Mouse (Mus musculus) midbrain, postnatal 0 days (tissue): ENCODE data around the gene Espn. TPM values are rescaled to one million over a fixed set of nuclear protein-coding genes. Genes with fewer than 3 reads are reported as not detected.

Source experiments
- ATAC-seq: fragments of 200-750 bp; cut with Nextera tagmentation; 2 replicates; pipeline ENCODE4 v1.8.0; 2017; ENCODE audit warnings: moderate number of reproducible peaks, mild to moderate bottlenecking, moderate TSS enrichment, moderate library complexity; ENCODE audit not compliant: low FRiP score
- DNase-seq: peaks from one replicate; pipeline ENCODE4 v3.0.0-alpha.2; 2015; ENCODE audit warnings: low spot score
- H3K27ac ChIP-seq: fragments of 300-500 bp; sonication (generic); 2 replicates; pipeline ENCODE4 v1.5.1; 2014; ENCODE audit warnings: low read depth, mild to moderate bottlenecking, low read length, mixed read lengths
- H3K27me3 ChIP-seq: fragments of 300-500 bp; sonication (generic); 2 replicates; pipeline ENCODE4 v1.6.1; 2014; ENCODE audit warnings: low read length, control low read depth, mixed read lengths; ENCODE audit not compliant: insufficient read depth
- H3K36me3 ChIP-seq: fragments of 300-500 bp; sonication (generic); 2 replicates; pipeline ENCODE4 v1.6.1; 2014; ENCODE audit warnings: low read length, control low read depth, mixed read lengths; ENCODE audit not compliant: insufficient read depth
- H3K4me1 ChIP-seq: fragments of 300-500 bp; sonication (generic); 2 replicates; pipeline ENCODE4 v1.6.1; 2014; ENCODE audit warnings: mild to moderate bottlenecking, control low read depth, antibody characterized with exemption, low read length, mixed read lengths; ENCODE audit not compliant: insufficient read depth
- H3K4me2 ChIP-seq: fragments of 300-500 bp; sonication (generic); 2 replicates; pipeline ENCODE4 v1.6.1; 2014; ENCODE audit warnings: low read depth, mild to moderate bottlenecking, low read length, mixed read lengths; ENCODE audit not compliant: poor library complexity, severe bottlenecking
- H3K4me3 ChIP-seq: fragments of 300-500 bp; sonication (generic); 2 replicates; pipeline ENCODE4 v1.5.1; 2014; ENCODE audit warnings: low read depth, mild to moderate bottlenecking, low read length, moderate library complexity
- H3K9ac ChIP-seq: fragments of 300-500 bp; sonication (generic); replicated peaks from 2 replicates; pipeline ENCODE4 v1.6.1; 2014; ENCODE audit warnings: mild to moderate bottlenecking, low read length, moderate library complexity, mixed read lengths; ENCODE audit not compliant: poor library complexity, severe bottlenecking
- H3K9me3 ChIP-seq: fragments of 300-500 bp; sonication (generic); 2 replicates; pipeline ENCODE4 v1.6.1; 2016; ENCODE audit warnings: low read length, control low read depth
- CTCF ChIP-seq: IDR thresholded peaks from 2 replicates; pipeline ENCODE4 v1.5.1; 2016; ENCODE audit warnings: antibody characterized with exemption, mild to moderate bottlenecking
- WGBS: fragments of 180-500 bp; shearing (Covaris S2); extraction: QIAGEN DNeasy Blood & Tissue Kit; methylation state at CpG from one replicate; pipeline ENCODE4 v1.1.7; 2014; 5-methylcytosine and 5-hydroxymethylcytosine counted together
- polyA plus RNA-seq: library from polyadenylated mRNA; unstranded; fragments of >200 nt; fragmentation: Nextera tagmentation; extraction: Ambion mirVana; gene quantifications from 2 replicates; pipeline ENCODE4 v1.2.1, GENCODE M21; 2015
- total RNA-seq: library from RNA; depleted of rRNA; stranded (reverse); fragments of >200 nt; gene quantifications from 2 replicates; pipeline ENCODE4 v1.2.3, GENCODE M21; 2014

Espn gene
- total and polyA plus RNA-seq, 2 experiments from 2014 or later: 0.22 to 0.53 TPM

- no peak overlapping the region for H3K4me3 ChIP-seq
- no peaks in the 10 kb centered on the region for H3K27me3 ChIP-seq
- H3K9ac ChIP-seq: no peak overlapping the region
- H3K27ac ChIP-seq: no peak overlapping the region
- 85% methylated on average over 7 of the region's 7 CpGs for WGBS
- DNase-seq (no peak), ATAC-seq (no peak)
- no peaks in the 10 kb centered on the region for H3K9me3 ChIP-seq
- H3K4me2 ChIP-seq: no peak overlapping the region
- H3K36me3 ChIP-seq: no peaks in the 10 kb centered on the region
- H3K4me1 ChIP-seq: peaks cover 14% of the 10 kb centered on the region; the same call in 1 of the 2 replicates
- TF ChIP-seq CTCF: no peak
Measured at GRCm38 (mm10) chr4:152084616-152085015, 67.6 kb downstream of the Espn start.

DNA sequence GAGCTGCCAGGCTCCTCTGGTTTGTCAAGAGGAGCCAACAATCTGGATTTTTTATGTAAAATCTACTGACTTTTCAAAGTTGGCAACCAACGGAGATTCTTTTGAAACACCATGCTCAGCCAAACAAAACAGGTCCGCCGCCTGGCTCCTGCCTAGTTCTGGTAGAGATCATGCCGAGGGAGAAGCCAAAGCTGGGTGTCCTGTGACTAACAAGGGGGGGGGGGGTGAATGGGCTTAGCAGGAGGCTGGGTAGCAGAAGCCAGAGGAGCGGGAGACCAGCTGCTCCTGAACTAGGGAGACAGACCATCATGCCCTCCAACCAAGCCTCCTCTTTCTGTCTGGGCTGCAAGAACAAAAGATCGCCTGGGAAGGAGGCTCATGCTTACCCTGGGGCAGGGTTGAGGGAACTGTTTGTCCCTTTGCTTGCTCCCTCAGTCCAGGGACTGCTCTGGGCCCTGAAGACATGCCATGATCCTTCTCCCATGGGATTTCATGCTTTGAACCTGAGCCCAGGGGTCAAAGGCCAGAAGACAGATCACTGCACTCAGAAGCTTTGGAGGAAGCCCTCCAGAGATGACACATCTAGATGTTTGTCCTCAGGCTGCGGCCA is 68.5 kb downstream of the Espn start:
- H3K27me3 ChIP-seq: no peaks in the 10 kb centered on the region
- no peak overlapping the region for H3K4me2 ChIP-seq
- TF ChIP-seq CTCF: no peak
- H3K36me3 ChIP-seq: no peaks in the 10 kb centered on the region
- H3K4me1 ChIP-seq: peaks cover 14% of the 10 kb centered on the region; the same call in 1 of the 2 replicates
- DNase-seq (no peak), ATAC-seq (no peak)
- H3K4me3 ChIP-seq: no peak overlapping the region
- no peak overlapping the region for H3K9ac ChIP-seq
- no peaks in the 10 kb centered on the region for H3K9me3 ChIP-seq
- 64% methylated on average over 7 of the region's 7 CpGs for WGBS
- no peak overlapping the region for H3K27ac ChIP-seq

DNA sequence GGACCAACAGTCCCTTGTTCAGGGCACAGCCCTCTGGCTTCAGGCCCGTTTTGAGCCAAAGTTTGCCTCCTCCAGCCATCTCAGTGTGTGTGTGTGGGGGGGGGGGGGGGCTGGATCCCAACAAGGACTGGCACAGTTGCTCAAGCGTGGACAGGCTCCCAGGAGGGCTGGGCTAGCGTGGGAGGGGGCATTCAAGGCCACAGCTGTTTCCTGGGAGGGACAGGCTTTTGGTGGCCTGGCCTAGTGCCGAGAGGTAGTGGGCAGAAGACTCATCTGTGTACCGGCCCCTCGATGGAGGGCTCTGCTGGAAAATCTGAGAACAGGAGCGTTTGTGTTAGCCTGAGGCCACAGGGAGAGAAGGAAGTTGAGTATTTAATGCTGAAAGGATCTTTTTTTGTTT is 72.2 kb downstream of the Espn start:
- ATAC-seq: no peak

GRCm38 (mm10) chr4:152079261-152079660 is 72.9 kb downstream of the Espn start:
- no peaks in the 10 kb centered on the region for H3K27me3 ChIP-seq
- 88% methylated on average over 3 of the region's 3 CpGs for WGBS
- no peaks in the 10 kb centered on the region for H3K36me3 ChIP-seq
- DNase-seq (no peak), ATAC-seq (no peak)
- no peak for TF ChIP-seq CTCF
- H3K9me3 ChIP-seq: no peaks in the 10 kb centered on the region
- H3K4me1 ChIP-seq: no peaks in the 10 kb centered on the region
- H3K27ac ChIP-seq: no peak overlapping the region
- no peak overlapping the region for H3K9ac ChIP-seq
- no peak overlapping the region for H3K4me2 ChIP-seq
- no peak overlapping the region for H3K4me3 ChIP-seq

More for the DNA sequence above, 72.2 kb downstream of the Espn start:
- TF ChIP-seq CTCF: no peak
- Histone ChIP-seq H3K9me3 (no peaks in the 10 kb centered on the region), H3K9ac (no peak overlapping the region), H3K36me3 (no peaks in the 10 kb centered on the region), H3K4me1 (no peaks in the 10 kb centered on the region), H3K4me3 (no peak overlapping the region), H3K27ac (no peak overlapping the region), H3K27me3 (no peaks in the 10 kb centered on the region), H3K4me2 (no peak overlapping the region)
- 71% methylated on average over 7 of the region's 7 CpGs for WGBS
- no peak for DNase-seq

- no peak for DNase-seq
- no peak overlapping the region for H3K9ac ChIP-seq
- no peaks in the 10 kb centered on the region for H3K4me1 ChIP-seq
- ATAC-seq: no peak
- no peak overlapping the region for H3K4me2 ChIP-seq
- H3K4me3 ChIP-seq: no peak overlapping the region
- no peaks in the 10 kb centered on the region for H3K27me3 ChIP-seq
- no peak for TF ChIP-seq CTCF
- no peaks in the 10 kb centered on the region for H3K9me3 ChIP-seq
- no peak overlapping the region for H3K27ac ChIP-seq
- no peaks in the 10 kb centered on the region for H3K36me3 ChIP-seq
- WGBS: 90% methylated on average over 10 of the region's 10 CpGs
Measured at GRCm38 (mm10) chr4:152078105-152078530, 74.1 kb downstream of the Espn start.

DNA sequence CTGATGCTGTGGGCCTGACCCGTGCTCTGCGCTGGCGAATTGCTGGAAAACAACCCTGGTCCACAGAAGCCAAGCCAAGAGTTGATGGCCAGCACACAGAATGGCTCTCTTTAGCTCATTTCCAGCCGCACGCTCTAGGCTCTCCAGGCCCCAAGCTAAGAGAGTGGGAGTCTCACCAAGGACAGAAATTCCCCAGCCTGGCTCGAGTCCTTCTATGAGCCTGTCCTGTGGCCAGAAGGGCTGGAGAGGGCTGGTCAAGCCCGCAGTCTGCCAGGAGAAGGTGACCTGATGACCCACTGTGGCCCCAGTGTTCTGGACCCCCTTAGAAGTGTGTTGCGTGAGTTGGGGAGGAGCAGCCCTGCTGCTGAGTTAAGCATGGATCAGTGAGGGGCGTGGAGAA is 75.0 kb downstream of the Espn start:
- 86% methylated on average over 9 of the region's 9 CpGs for WGBS
- H3K36me3 ChIP-seq: no peaks in the 10 kb centered on the region
- no peak for TF ChIP-seq CTCF
- H3K4me3 ChIP-seq: no peak overlapping the region
- no peaks in the 10 kb centered on the region for H3K4me1 ChIP-seq
- no peak for ATAC-seq
- no peaks in the 10 kb centered on the region for H3K27me3 ChIP-seq
- no peaks in the 10 kb centered on the region for H3K9me3 ChIP-seq
- H3K4me2 ChIP-seq: no peak overlapping the region
- H3K9ac ChIP-seq: no peak overlapping the region
- no peak for DNase-seq
- no peak overlapping the region for H3K27ac ChIP-seq
